Mouse (Mus musculus) heart, embryonic 16.5 days (tissue): Measurements from ENCODE around the gene Efr3b. TPM values are rescaled to one million over a fixed set of nuclear protein-coding genes. Genes with fewer than 3 reads are reported as not detected.
"Not testable (repeated sequence)": the region's sequence is repeated elsewhere in the genome, so short reads cannot be mapped to it uniquely, and the experiment has no call there.

Experiments used
- ATAC-seq: fragments of 200-750 bp; cut with Nextera tagmentation; replicated peaks from 2 replicates; pipeline ENCODE4 v1.8.0; 2017; ENCODE audit warnings: moderate number of reproducible peaks; ENCODE audit not compliant: insufficient read depth, low FRiP score; ENCODE audit errors: extremely low read depth
- H3K27ac ChIP-seq: fragments of 300-500 bp; sonication (generic); 2 replicates; pipeline ENCODE4 v1.5.1; 2014; ENCODE audit warnings: mild to moderate bottlenecking, low read length, control low read depth, moderate library complexity
- H3K27me3 ChIP-seq: fragments of 300-500 bp; sonication (generic); 2 replicates; pipeline ENCODE4 v1.6.1; 2014; ENCODE audit warnings: low read length, mixed read lengths; ENCODE audit not compliant: control insufficient read depth, insufficient read depth
- H3K36me3 ChIP-seq: fragments of 300-500 bp; sonication (generic); 2 replicates; pipeline ENCODE4 v1.6.1; 2014; ENCODE audit not compliant: control insufficient read depth, insufficient read depth
- H3K4me1 ChIP-seq: fragments of 300-500 bp; sonication (generic); 2 replicates; pipeline ENCODE4 v1.6.1; 2014; ENCODE audit warnings: low read length, mixed read lengths; ENCODE audit not compliant: control insufficient read depth, insufficient read depth
- H3K4me2 ChIP-seq: fragments of 300-500 bp; sonication (generic); 2 replicates; pipeline ENCODE4 v1.6.1; 2014; ENCODE audit warnings: low read depth, mild to moderate bottlenecking, control low read depth, low read length
- H3K4me3 ChIP-seq: fragments of 300-500 bp; sonication (generic); 2 replicates; pipeline ENCODE4 v1.5.1; 2014; ENCODE audit warnings: mild to moderate bottlenecking, control low read depth, low read length
- H3K9ac ChIP-seq: fragments of 300-500 bp; sonication (generic); 2 replicates; pipeline ENCODE4 v1.6.1; 2014; ENCODE audit warnings: low read length, control low read depth
- H3K9me3 ChIP-seq: fragments of 300-500 bp; sonication (generic); replicated peaks from 2 replicates; pipeline ENCODE4 v1.6.1; 2016; ENCODE audit warnings: low read length; ENCODE audit not compliant: control insufficient read depth
- WGBS: fragments of 180-500 bp; shearing (Covaris S2); extraction: QIAGEN DNeasy Blood & Tissue Kit; methylation state at CpG from one replicate; pipeline ENCODE4 v1.1.7; 2014; 5-methylcytosine and 5-hydroxymethylcytosine counted together
- polyA plus RNA-seq: library from polyadenylated mRNA; unstranded; fragments of >200 nt; fragmentation: Nextera tagmentation; extraction: Ambion mirVana; gene quantifications from 2 replicates; pipeline ENCODE4 v1.2.1, GENCODE M21; 2015

Efr3b gene
- polyA plus RNA-seq, 1 experiment from 2014 or later = 4.6 TPM

DNA sequence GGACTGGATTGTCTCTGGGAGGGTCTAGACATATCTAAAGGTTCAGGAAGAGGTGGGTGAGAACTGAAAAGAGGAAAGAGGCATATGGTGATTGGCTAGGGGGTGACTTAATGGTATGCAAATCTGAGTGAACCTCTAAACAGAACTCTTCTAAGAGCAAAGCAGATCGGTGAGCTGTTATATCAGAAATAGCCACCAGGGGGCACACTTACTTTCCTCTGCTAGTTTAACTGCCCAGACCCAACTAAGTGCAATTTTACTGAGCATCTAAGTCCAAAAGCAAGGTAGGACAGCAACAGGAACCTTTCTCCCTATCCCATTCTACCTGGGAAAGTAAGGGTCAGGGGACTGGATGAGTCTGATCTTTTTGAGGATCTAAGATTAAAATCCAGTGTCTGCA is 55.0 kb downstream of the Efr3b start:
- no peak for ATAC-seq
- Histone ChIP-seq H3K27me3 (0 out of 2 replicates have a peak, but pooled peaks cover 2% of the 10 kb centered on the region), H3K4me2 (no peak overlapping the region), H3K27ac (no peak overlapping the region), H3K36me3 (no peaks in the 10 kb centered on the region), H3K4me3 (no peak overlapping the region), H3K4me1 (peaks cover 15% of the 10 kb centered on the region), H3K9me3 (no peaks in the 10 kb centered on the region), H3K9ac (no peak overlapping the region)
- 4% methylated on average over 1 of the region's 1 CpGs for WGBS

DNA sequence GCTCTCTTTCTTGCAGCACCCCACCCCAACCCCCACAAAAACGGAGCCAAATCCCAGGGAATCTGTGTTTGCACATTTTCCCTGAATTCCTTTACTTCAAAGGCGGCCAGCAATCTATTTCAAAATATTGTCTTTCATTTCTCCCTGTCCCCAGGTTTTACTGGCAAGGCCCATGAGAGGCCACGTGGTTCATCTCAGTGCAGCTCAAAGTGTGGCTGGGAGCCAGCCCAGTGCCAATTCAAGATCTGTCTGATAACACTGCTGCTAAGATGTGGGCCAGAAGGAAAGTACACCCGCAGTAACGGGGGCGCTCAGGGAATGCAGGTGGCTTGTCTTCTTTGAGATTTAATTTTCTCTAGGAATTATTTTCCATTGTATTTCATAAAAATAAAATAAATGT is 56.5 kb downstream of the Efr3b start:
- ATAC-seq = no peak
- Histone ChIP-seq H3K9me3 (no peaks in the 10 kb centered on the region), H3K4me2 (peak overlapping the region; percentile 72), H3K9ac (peak overlapping the region; percentile 60), H3K27ac (no peak overlapping the region), H3K27me3 (0 out of 2 replicates have a peak, but pooled peaks cover 2% of the 10 kb centered on the region), H3K36me3 (0 out of 2 replicates have a peak, but pooled peaks cover 4% of the 10 kb centered on the region), H3K4me1 (peaks cover 15% of the 10 kb centered on the region), H3K4me3 (peak overlapping the region; percentile 56)
- 34% methylated on average over 6 of the region's 6 CpGs for WGBS

- H3K4me1 ChIP-seq = peaks cover 15% of the 10 kb centered on the region
- 0 out of 2 replicates have a peak, but pooled peaks cover 2% of the 10 kb centered on the region for H3K27me3 ChIP-seq
- H3K27ac ChIP-seq = peak overlapping the region; percentile 34; the same call in 1 of the 2 replicates
- peaks cover 7% of the 10 kb centered on the region; the same call in 1 of the 2 replicates for H3K36me3 ChIP-seq
- 2% methylated on average over 41 of the region's 41 CpGs for WGBS
- no peaks in the 10 kb centered on the region for H3K9me3 ChIP-seq
- peak; percentile 91 for ATAC-seq
- peak overlapping the region; percentile 56 for H3K4me3 ChIP-seq
- peak overlapping the region; percentile 72 for H3K4me2 ChIP-seq
- peak overlapping the region; percentile 60 for H3K9ac ChIP-seq
These were observed 57.2 kb downstream of the Efr3b start for GRCm38 (mm10) chr12:3981350-3982131.

GRCm38 (mm10) chr12:3980991-3981349 is 57.7 kb downstream of the Efr3b start:
- no peak for ATAC-seq
- 79% methylated on average over 1 of the region's 1 CpGs for WGBS
- Histone ChIP-seq H3K27ac (peak overlapping the region; percentile 34; the same call in 1 of the 2 replicates), H3K27me3 (0 out of 2 replicates have a peak, but pooled peaks cover 2% of the 10 kb centered on the region), H3K4me2 (peak overlapping the region; percentile 72), H3K36me3 (peaks cover 7% of the 10 kb centered on the region; the same call in 1 of the 2 replicates), H3K4me3 (peak overlapping the region; percentile 56), H3K9me3 (no peaks in the 10 kb centered on the region), H3K4me1 (peaks cover 15% of the 10 kb centered on the region), H3K9ac (peak overlapping the region; percentile 60)

- peaks cover 23% of the 10 kb centered on the region for H3K36me3 ChIP-seq
- not testable (repeated sequence) for H3K27me3 ChIP-seq, H3K27ac ChIP-seq, H3K9ac ChIP-seq, H3K4me1 ChIP-seq, ATAC-seq, H3K4me2 ChIP-seq, H3K9me3 ChIP-seq, H3K4me3 ChIP-seq
- WGBS = 95% methylated on average over 6 of the region's 6 CpGs
These were observed 65.5 kb downstream of the Efr3b start for GRCm38 (mm10) chr12:3973169-3973568.

GRCm38 (mm10) chr12:3968380-3968779 is 70.3 kb downstream of the Efr3b start:
- no peak overlapping the region for H3K4me3 ChIP-seq
- H3K4me1 ChIP-seq = no peaks in the 10 kb centered on the region
- no peak overlapping the region for H3K9ac ChIP-seq
- no peaks in the 10 kb centered on the region for H3K9me3 ChIP-seq
- no peak overlapping the region for H3K27ac ChIP-seq
- 64% methylated on average over 9 of the region's 9 CpGs for WGBS
- H3K36me3 ChIP-seq = peaks cover 4% of the 10 kb centered on the region
- ATAC-seq = no peak
- no peak overlapping the region for H3K4me2 ChIP-seq
- no peaks in the 10 kb centered on the region for H3K27me3 ChIP-seq

- no peak for ATAC-seq
These were observed 71.5 kb downstream of the Efr3b start for GRCm38 (mm10) chr12:3967196-3967595.

DNA sequence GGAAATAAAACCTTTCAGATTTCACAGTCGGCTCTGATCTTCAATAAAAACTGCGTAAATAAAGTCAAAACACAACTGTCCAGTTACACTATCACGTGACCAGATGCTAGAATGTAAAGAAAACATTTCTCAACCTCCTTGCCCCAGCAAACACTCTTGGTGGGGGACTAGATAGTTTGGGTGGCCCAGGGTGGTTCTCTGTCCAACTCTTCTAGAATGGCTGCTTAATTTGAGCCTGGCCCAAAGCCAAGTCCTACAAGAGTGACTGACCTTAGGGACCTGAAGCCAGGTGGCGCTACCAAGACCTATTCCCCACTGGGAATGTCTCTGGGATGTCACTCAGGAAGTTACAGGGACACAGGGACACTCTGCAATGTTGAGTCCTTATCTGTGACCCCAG is 78.2 kb downstream of the Efr3b start:
- no peak for ATAC-seq
- peaks cover 2% of the 10 kb centered on the region; the same call in 1 of the 2 replicates for H3K27me3 ChIP-seq
- WGBS = 47% methylated on average over 4 of the region's 4 CpGs
- H3K36me3 ChIP-seq = no peaks in the 10 kb centered on the region
- H3K9ac ChIP-seq = peak overlapping the region; percentile 84
- peak overlapping the region; percentile 68 for H3K4me3 ChIP-seq
- H3K4me2 ChIP-seq = peak overlapping the region; percentile 92
- H3K4me1 ChIP-seq = peaks cover 6% of the 10 kb centered on the region; the same call in 1 of the 2 replicates
- H3K9me3 ChIP-seq = no peaks in the 10 kb centered on the region
- H3K27ac ChIP-seq = peak overlapping the region; percentile 82; the same call in 1 of the 2 replicates

More at GRCm38 (mm10) chr12:3967196-3967595, 71.5 kb downstream of the Efr3b start:
- Histone ChIP-seq H3K9me3 (no peaks in the 10 kb centered on the region), H3K9ac (no peak overlapping the region), H3K4me3 (no peak overlapping the region), H3K27ac (no peak overlapping the region), H3K4me1 (no peaks in the 10 kb centered on the region), H3K36me3 (peaks cover 4% of the 10 kb centered on the region), H3K27me3 (no peaks in the 10 kb centered on the region), H3K4me2 (no peak overlapping the region)
- WGBS = 86% methylated on average over 4 of the region's 4 CpGs
